Mouse (Mus musculus): ENCODE measurements at regions not wholly inside any gene's neighbourhood (a gene's known extent, or its start where the extent isn't known, plus 50 kb on each side); places are given as distances from the start of the nearest gene placed in this dataset.

DNA sequence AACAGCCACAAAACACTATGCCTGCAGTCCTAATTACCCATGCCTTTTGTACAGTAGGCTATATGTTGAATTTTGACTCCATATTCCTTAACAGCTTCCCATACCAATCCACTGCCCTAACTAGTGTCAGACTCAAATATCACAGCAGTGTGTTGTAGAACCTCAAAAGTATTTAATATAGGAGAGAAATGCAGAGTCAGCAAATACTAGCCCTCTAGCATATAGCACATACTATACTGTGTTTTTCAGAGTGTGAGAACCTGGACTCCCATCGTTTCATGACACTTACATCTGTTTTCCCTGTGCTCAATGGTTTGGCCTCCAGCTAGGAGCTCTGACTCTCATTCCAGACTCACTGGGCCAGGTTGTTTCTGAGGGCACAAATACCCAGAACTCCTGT lies 236.1 kb upstream of the Il12b start:
- Histone ChIP-seq H3K9ac (no peak overlapping the region), H3K4me3 (no peak overlapping the region), H3K4me2 (no peak overlapping the region), H3K27ac (replicated peaks) (no peak overlapping the region), H3K4me1 (replicated peaks) (no peaks in the 10 kb centered on the region), H3K36me3 (no peaks in the 10 kb centered on the region), H3K27me3 (no peaks in the 10 kb centered on the region), H3K9me3 (no peaks in the 10 kb centered on the region)
- 85% methylated on average over 1 of the region's 1 CpGs for WGBS
- ATAC-seq (ENCODE audit: low read depth) = no peak

DNA sequence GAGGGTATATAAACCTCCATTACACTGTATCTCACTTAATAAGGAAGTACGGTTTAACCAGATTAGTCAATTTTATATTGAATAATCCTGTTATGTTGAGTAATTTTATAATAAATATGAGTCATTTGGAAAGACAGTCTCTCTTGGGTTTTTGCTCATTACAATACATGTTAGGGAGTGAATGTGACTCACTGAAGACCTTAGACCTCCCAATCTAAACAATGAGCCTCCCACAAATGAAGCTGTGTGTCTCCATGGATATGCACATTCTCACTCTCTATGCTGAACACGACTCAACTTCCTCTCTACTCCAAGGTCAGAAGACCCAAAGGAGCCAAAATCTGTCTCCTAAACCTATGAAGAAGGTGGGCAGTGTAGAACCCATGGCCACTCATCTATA lies 235.7 kb upstream of the Il12b start:
- 74% methylated on average over 2 of the region's 2 CpGs for WGBS
- ATAC-seq (ENCODE audit: low read depth) = no peak
- Histone ChIP-seq H3K4me3 (no peak overlapping the region), H3K27ac (replicated peaks) (no peak overlapping the region), H3K4me2 (no peak overlapping the region), H3K36me3 (no peaks in the 10 kb centered on the region), H3K4me1 (replicated peaks) (no peaks in the 10 kb centered on the region), H3K27me3 (no peaks in the 10 kb centered on the region), H3K9ac (no peak overlapping the region), H3K9me3 (no peaks in the 10 kb centered on the region)

DNA sequence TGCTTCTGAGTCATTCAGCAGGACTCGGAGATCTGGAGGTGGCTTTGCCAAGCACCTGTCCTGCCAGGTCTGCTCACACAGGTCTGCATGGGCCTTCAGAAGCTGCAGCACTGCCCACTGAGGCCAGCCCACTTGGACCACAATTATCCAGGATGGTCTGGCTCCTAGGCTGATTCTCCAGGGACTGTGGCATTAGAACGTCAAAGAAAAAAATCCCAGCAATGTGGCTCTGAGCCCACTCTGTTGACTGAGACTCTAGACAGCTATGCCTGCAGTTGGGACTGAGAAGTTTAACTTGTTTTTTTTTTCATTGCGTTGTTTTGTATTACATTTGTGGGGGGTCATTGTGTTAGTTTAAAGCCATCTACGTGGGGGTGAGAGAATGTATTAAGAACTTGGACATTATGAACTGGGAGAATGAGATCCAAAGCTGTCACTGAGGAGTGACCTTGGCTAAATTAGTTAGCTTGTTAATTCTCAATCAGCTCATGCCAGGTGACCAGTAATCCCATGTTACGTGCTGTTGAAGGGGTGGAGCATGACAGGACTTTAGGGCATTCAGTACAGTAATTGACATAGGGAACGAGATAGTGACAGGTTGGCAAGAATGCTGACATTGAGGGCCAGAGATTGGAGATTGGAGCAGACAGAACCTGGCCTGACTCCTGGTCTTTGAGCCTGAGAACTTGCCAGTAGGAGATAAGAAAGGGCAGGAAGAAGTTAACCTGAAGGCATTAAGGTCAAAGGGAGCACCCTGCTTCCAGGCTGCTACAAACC lies 232.0 kb upstream of the Il12b start:
- H3K4me2 ChIP-seq = no peak overlapping the region
- H3K27me3 ChIP-seq = no peaks in the 10 kb centered on the region
- no peak overlapping the region for H3K4me3 ChIP-seq
- H3K36me3 ChIP-seq = no peaks in the 10 kb centered on the region
- no peaks in the 10 kb centered on the region for H3K9me3 ChIP-seq
- 80% methylated on average over 6 of the region's 6 CpGs for WGBS
- H3K27ac ChIP-seq (replicated peaks) = no peak overlapping the region
- ATAC-seq (ENCODE audit: low read depth) = no peak
- no peaks in the 10 kb centered on the region for H3K4me1 ChIP-seq (replicated peaks)
- no peak overlapping the region for H3K9ac ChIP-seq

DNA sequence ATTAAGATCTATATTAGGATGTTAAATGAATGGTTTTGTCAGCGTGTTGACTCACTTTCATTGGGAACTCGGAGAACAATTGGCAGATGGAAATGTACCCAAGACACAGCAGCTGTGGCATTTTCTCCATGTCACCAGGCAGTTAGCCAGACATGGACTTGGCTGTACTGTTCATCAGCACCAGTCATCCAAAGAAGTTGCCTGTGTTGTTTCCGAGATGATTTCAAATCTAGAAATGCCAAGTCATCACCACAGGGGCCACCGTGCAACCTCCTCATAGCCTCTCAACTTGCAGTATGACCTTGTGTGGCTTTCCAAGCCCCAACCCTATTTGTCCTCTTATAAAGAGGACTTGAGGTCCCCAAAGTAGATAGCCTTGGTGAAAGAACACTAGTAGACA lies 227.4 kb upstream of the Il12b start:
- Histone ChIP-seq H3K9ac (no peak overlapping the region), H3K4me3 (no peak overlapping the region), H3K27ac (replicated peaks) (no peak overlapping the region), H3K4me1 (replicated peaks) (no peaks in the 10 kb centered on the region), H3K4me2 (no peak overlapping the region), H3K27me3 (no peaks in the 10 kb centered on the region), H3K9me3 (no peaks in the 10 kb centered on the region), H3K36me3 (no peaks in the 10 kb centered on the region)
- no peak for ATAC-seq (ENCODE audit: low read depth)
- WGBS = 89% methylated on average over 4 of the region's 4 CpGs

DNA sequence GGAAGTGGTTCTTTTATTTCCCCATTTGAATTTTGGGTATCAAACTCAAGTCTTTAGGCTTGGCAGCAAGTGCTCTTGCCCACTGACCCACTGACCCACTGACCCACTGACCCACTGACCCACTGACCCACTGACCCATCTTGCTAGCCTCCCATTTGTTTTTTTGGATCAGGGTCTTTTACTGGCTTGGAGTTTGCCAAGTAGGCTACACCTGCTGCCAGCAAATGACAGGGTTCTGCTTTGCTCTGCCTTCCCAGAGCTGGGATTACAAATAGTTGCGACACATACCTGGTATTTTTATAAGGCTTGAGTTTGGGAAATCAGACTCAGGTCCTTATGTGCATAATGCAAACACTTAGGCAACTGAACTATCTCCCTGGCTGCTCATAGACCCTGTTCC lies 226.7 kb upstream of the Il12b start:
- Histone ChIP-seq H3K9ac (no peak overlapping the region), H3K4me2 (no peak overlapping the region), H3K27me3 (no peaks in the 10 kb centered on the region), H3K4me1 (replicated peaks) (no peaks in the 10 kb centered on the region), H3K27ac (replicated peaks) (no peak overlapping the region), H3K4me3 (no peak overlapping the region), H3K36me3 (no peaks in the 10 kb centered on the region), H3K9me3 (no peaks in the 10 kb centered on the region)
- ATAC-seq (ENCODE audit: low read depth) = no peak
- 88% methylated on average over 1 of the region's 1 CpGs for WGBS

DNA sequence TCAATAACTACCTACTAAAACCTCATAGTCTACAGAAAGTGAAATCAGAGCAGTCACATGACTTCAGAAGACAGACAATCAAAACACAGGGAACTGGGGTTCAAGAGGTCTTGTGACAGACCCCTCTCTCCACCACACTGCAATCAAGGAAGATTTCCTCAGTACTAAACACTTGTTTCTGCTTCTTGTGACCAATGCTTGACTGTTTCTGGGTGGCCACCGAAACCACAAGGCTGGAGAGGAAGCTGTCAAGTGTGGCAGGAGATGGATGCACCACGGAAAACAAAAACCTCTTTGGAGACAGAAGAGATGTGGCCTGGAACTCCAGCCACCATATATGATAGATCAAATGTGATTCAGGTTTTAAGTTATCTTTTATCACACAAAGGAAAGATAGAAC lies 225.3 kb upstream of the Il12b start:
- no peak for ATAC-seq (ENCODE audit: low read depth)
- H3K27me3 ChIP-seq = no peaks in the 10 kb centered on the region
- H3K27ac ChIP-seq (replicated peaks) = no peak overlapping the region
- no peaks in the 10 kb centered on the region for H3K36me3 ChIP-seq
- H3K4me2 ChIP-seq = no peak overlapping the region
- no peak overlapping the region for H3K4me3 ChIP-seq
- H3K9me3 ChIP-seq = no peaks in the 10 kb centered on the region
- H3K4me1 ChIP-seq (replicated peaks) = no peaks in the 10 kb centered on the region
- H3K9ac ChIP-seq = no peak overlapping the region
- WGBS = 76% methylated on average over 2 of the region's 2 CpGs

DNA sequence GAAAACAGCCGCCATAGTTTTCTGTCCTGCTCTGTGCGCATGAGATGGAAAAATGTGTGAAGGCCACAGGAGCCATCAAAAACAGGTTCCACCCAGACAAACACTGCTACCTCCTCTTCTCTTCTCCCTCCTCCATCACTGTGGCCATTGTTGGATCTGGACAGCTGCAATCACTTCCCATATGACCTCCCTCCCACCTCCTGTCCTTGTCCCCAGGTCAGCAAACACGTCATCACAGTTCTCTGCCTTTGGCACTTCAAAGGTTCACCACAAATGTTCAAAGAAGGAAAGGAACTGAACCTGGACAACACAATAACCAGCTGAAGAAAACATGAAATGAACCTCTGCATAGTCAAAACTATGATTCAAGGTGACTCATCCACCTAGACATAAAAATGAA lies 220.2 kb upstream of the Il12b start:
- Histone ChIP-seq H3K4me1 (replicated peaks) (no peaks in the 10 kb centered on the region), H3K9me3 (no peaks in the 10 kb centered on the region), H3K4me2 (no peak overlapping the region), H3K27ac (replicated peaks) (no peak overlapping the region), H3K9ac (no peak overlapping the region), H3K36me3 (no peaks in the 10 kb centered on the region), H3K27me3 (no peaks in the 10 kb centered on the region), H3K4me3 (no peak overlapping the region)
- WGBS = 87% methylated on average over 3 of the region's 3 CpGs
- ATAC-seq (ENCODE audit: low read depth) = no peak

DNA sequence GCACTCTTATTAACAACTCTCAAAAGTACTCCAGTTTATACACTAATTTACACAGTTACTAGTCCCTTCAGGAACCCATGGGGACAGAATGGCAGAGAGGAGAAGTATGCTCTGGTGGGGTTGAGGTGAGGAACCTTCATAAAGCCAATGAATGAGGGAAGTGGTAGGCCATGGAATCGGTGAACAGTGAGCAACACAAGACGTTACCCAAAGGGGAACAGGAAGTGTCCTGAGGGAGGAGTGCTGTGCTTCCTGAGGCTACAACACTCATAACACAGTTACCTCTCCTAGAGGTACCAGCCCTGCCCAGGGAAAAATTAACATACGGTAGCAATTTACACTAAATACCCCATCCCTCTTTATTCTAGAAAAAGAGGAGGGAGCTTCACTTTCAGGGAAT lies 216.0 kb upstream of the Il12b start:
- Histone ChIP-seq H3K27ac (replicated peaks) (no peak overlapping the region), H3K4me3 (no peak overlapping the region), H3K27me3 (no peaks in the 10 kb centered on the region), H3K9me3 (no peaks in the 10 kb centered on the region), H3K36me3 (no peaks in the 10 kb centered on the region), H3K4me2 (no peak overlapping the region), H3K9ac (no peak overlapping the region), H3K4me1 (replicated peaks) (no peaks in the 10 kb centered on the region)
- no peak for ATAC-seq (ENCODE audit: low read depth)
- 83% methylated on average over 3 of the region's 3 CpGs for WGBS

DNA sequence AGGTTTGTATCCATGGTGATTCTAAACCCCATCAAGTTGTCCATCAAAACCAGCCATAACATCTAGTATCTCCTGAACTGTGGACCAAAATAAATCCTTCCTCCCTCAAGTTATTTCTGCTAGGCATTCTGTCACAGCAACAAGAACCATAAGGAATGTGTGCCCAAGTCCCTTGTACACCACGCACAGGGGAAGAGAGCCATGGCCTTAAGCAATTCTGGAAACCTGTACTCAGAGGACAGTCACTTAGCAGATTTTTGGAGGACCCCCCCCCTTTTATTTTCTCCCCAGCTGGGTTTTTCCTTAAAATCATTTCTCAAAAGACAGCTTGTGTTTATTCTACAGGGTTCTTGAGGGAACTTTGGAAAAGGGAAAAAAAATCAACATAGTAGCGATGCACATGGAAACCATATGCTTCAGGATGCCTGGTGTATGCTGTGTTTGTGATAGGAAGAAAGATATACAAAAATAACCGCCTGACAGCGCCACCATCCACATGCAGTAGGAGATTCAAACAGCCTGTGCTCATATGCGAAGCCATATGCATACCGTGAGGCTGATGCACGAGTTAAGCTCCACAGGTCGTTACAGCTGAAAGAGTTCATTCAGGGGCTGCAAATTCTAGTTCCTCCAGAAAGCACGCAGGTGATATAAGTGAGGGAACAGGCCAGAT lies 214.5 kb upstream of the Il12b start:
- Histone ChIP-seq H3K9me3 (no peaks in the 10 kb centered on the region), H3K4me2 (no peak overlapping the region), H3K36me3 (no peaks in the 10 kb centered on the region), H3K4me1 (replicated peaks) (no peaks in the 10 kb centered on the region), H3K27ac (replicated peaks) (no peak overlapping the region), H3K27me3 (no peaks in the 10 kb centered on the region), H3K9ac (no peak overlapping the region), H3K4me3 (no peak overlapping the region)
- no peak for ATAC-seq (ENCODE audit: low read depth)
- WGBS = 81% methylated on average over 9 of the region's 9 CpGs

DNA sequence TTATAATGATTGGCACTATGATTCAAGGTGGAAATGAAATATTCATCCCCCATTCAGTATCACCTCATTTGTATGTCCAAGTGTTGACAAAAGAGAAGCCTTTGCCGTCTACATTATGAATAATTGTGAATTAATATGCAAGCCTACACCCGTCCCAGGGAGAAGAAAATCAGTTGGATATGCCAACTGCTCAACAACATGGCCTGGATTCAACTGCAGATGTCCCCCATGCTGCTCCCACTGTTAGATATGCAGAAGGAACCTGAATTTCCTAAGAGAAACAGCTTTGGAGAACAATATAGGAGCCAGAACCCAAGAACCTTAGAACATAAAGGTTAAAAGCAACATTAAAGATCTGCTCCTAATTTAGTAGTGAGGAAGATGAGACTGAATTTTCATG lies 211.7 kb upstream of the Il12b start:
- Histone ChIP-seq H3K27me3 (no peaks in the 10 kb centered on the region), H3K9ac (no peak overlapping the region), H3K9me3 (no peaks in the 10 kb centered on the region), H3K4me2 (no peak overlapping the region), H3K4me1 (replicated peaks) (no peaks in the 10 kb centered on the region), H3K36me3 (no peaks in the 10 kb centered on the region), H3K4me3 (no peak overlapping the region), H3K27ac (replicated peaks) (no peak overlapping the region)
- 63% methylated on average over 2 of the region's 2 CpGs for WGBS
- ATAC-seq (ENCODE audit: low read depth) = no peak

DNA sequence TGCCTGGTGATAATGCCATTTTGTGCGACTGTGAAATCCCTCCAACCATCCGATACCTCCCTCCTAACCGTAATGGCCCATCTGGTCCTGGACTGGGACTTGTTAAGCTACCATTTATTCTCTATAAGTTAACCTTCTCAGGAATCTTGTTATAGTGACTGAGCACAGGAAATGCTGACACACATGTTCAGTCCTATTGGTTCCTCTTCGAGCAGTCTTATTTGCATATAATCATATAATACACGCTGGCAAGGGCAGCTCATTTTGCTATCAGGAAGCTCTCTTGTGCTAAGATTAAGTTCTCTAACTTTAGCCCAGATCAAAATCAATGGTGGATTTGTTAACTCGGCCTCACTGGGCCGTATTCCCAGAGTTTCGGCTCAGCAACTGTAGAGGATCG lies 206.1 kb upstream of the Il12b start:
- 85% methylated on average over 9 of the region's 9 CpGs for WGBS
- H3K4me2 ChIP-seq = no peak overlapping the region
- H3K27me3 ChIP-seq = no peaks in the 10 kb centered on the region
- H3K9me3 ChIP-seq = no peaks in the 10 kb centered on the region
- H3K4me3 ChIP-seq = no peak overlapping the region
- no peak for ATAC-seq (ENCODE audit: low read depth)
- no peaks in the 10 kb centered on the region for H3K4me1 ChIP-seq (replicated peaks)
- H3K9ac ChIP-seq = no peak overlapping the region
- H3K27ac ChIP-seq (replicated peaks) = no peak overlapping the region
- no peaks in the 10 kb centered on the region for H3K36me3 ChIP-seq

DNA sequence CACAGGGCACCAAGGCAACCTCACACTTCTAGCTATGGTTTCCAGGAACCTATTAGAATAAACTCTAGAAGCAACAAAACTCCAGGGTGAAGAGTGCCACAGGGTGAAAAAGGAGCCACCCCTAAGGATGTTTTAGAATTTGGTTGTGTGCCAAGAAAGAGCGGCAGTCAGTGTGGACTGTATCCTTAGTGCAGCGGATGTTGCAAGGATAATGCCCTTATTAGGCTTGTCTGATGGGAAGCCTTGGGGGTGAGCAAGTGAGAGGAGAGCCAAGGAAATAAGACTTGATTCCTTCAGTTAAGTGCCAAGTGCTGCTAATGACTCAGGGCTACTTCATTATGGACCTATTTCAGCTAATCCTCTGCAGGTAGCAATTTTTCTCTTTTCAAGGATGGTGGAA lies 197.1 kb upstream of the Il12b start:
- no peak overlapping the region for H3K4me2 ChIP-seq
- no peak overlapping the region for H3K27ac ChIP-seq (replicated peaks)
- H3K4me1 ChIP-seq (replicated peaks) = no peaks in the 10 kb centered on the region
- no peak overlapping the region for H3K4me3 ChIP-seq
- no peaks in the 10 kb centered on the region for H3K36me3 ChIP-seq
- H3K27me3 ChIP-seq = no peaks in the 10 kb centered on the region
- no peak for ATAC-seq (ENCODE audit: low read depth)
- WGBS = 87% methylated on average over 2 of the region's 2 CpGs
- H3K9ac ChIP-seq = no peak overlapping the region
- no peaks in the 10 kb centered on the region for H3K9me3 ChIP-seq

DNA sequence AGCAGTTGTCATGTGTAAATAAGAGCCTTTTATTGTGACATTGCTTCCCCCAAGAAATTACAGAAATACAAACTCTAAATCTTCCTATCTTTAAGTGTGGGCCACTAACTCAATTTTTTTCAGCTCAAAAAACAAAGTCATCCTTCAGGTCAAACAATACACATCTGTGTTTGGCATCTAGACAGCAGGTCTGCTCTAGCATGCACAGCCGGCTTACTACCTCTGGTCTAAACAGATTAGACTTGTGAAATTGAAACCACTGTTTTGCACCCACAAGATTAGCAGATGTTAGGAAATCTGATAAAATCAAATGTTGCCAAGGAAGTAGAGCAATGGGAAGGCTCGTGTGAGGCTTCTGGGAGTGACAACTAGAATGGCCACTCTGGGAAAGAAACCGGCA lies 195.5 kb upstream of the Il12b start:
- Histone ChIP-seq H3K4me2 (no peak overlapping the region), H3K27me3 (no peaks in the 10 kb centered on the region), H3K9ac (no peak overlapping the region), H3K4me1 (replicated peaks) (no peaks in the 10 kb centered on the region), H3K4me3 (no peak overlapping the region), H3K27ac (replicated peaks) (no peak overlapping the region), H3K36me3 (no peaks in the 10 kb centered on the region), H3K9me3 (no peaks in the 10 kb centered on the region)
- 82% methylated on average over 3 of the region's 3 CpGs for WGBS
- no peak for ATAC-seq (ENCODE audit: low read depth)

All from neural tube, embryonic 13.5 days (tissue).